Mouse (Mus musculus): ENCODE measurements around the gene Atp8a1.

DNA sequence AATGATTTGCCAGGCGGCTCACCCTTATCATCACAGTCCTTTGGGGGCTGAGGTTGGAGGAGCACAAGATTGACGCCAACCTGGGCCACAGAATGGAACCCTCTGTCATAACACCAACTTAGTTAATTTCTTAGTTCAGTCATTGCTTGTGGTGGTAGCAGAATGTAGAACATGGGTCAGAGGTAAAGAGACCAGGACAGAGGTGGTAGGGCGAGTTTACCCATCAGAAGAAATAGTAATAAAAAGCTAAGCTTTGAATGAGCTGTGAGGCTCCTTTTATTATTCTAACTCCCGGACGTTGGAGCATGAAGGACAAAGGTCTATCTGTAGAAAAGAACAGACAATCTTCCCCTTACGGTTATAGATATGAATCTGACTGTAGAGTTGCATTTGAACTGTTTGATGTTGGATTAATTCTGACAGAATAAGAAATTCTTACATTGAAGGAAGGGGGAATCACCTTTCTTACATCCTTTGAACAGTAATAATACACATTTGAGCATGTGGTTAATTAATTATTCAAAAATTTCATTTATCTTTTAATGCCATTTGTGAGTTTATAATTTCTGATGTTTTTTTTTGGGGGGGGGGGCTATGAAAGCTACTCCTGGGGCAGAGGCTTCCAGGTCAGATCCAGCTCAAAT lies 7.9 kb upstream of the Atp8a1 start:
- TF ChIP-seq CTCF (IDR thresholded peaks at IDR 0.05; ENCODE audit: control insufficient read depth, insufficient read depth, insufficient read length), result no peak
- no peak for TF ChIP-seq USF1 (IDR thresholded peaks at IDR 0.05; ENCODE audit: low read depth)
- TF ChIP-seq MYOG (IDR thresholded peaks at IDR 0.05; ENCODE audit: control insufficient read depth, extremely low read depth, insufficient read length), result no peak

All from C2C12 (cell line).